Mouse (Mus musculus) midbrain, embryonic 13.5 days (tissue): Measurements from ENCODE around the gene Pwp2. TPM values are rescaled to one million over a fixed set of nuclear protein-coding genes. Genes with fewer than 3 reads are reported as not detected.
"Not testable (repeated sequence)": the region's sequence is repeated elsewhere in the genome, so short reads cannot be mapped to it uniquely, and the experiment has no call there.

Source experiments
- ATAC-seq: fragments of 200-750 bp; cut with Nextera tagmentation; 2 replicates; pipeline ENCODE4 v1.8.0; 2017; ENCODE audit warnings: mild to moderate bottlenecking, moderate TSS enrichment, moderate library complexity
- H3K27ac ChIP-seq: fragments of 300-500 bp; sonication (generic); 2 replicates; pipeline ENCODE4 v1.5.1; 2015; ENCODE audit warnings: inconsistent platforms, mild to moderate bottlenecking, moderate library complexity
- H3K27me3 ChIP-seq: fragments of 300-500 bp; sonication (generic); 2 replicates; pipeline ENCODE4 v1.6.1; 2015; ENCODE audit warnings: mild to moderate bottlenecking, inconsistent platforms
- H3K36me3 ChIP-seq: fragments of 300-500 bp; sonication (generic); 2 replicates; pipeline ENCODE4 v1.6.1; 2015; ENCODE audit warnings: mild to moderate bottlenecking, inconsistent platforms
- H3K4me1 ChIP-seq: fragments of 300-500 bp; sonication (generic); replicated peaks from 2 replicates; pipeline ENCODE4 v1.6.1; 2015; ENCODE audit warnings: inconsistent platforms
- H3K4me2 ChIP-seq: fragments of 300-500 bp; sonication (generic); replicated peaks from 2 replicates; pipeline ENCODE4 v1.6.1; 2015; ENCODE audit warnings: moderate library complexity, mild to moderate bottlenecking, inconsistent platforms
- H3K4me3 ChIP-seq: fragments of 300-500 bp; sonication (generic); replicated peaks from 2 replicates; pipeline ENCODE4 v1.5.1; 2015; ENCODE audit warnings: mild to moderate bottlenecking, inconsistent platforms
- H3K9ac ChIP-seq: fragments of 300-500 bp; sonication (generic); replicated peaks from 2 replicates; pipeline ENCODE4 v1.6.1; 2015; ENCODE audit warnings: mild to moderate bottlenecking, inconsistent platforms
- H3K9me3 ChIP-seq: fragments of 300-500 bp; sonication (generic); 2 replicates; pipeline ENCODE4 v1.6.1; 2016; ENCODE audit warnings: mild to moderate bottlenecking, inconsistent platforms
- WGBS: fragments of 180-500 bp; shearing (Covaris S2); methylation state at CpG from one replicate; pipeline ENCODE4 v1.1.7; 2015; 5-methylcytosine and 5-hydroxymethylcytosine counted together
- polyA plus RNA-seq: library from polyadenylated mRNA; unstranded; fragments of >200 nt; fragmentation: Nextera tagmentation; extraction: Ambion mirVana; gene quantifications from 2 replicates; pipeline ENCODE4 v1.2.1, GENCODE M21; 2015

Pwp2 gene
- polyA plus RNA-seq, 1 experiment from 2014 or later, result 18.1 TPM

DNA sequence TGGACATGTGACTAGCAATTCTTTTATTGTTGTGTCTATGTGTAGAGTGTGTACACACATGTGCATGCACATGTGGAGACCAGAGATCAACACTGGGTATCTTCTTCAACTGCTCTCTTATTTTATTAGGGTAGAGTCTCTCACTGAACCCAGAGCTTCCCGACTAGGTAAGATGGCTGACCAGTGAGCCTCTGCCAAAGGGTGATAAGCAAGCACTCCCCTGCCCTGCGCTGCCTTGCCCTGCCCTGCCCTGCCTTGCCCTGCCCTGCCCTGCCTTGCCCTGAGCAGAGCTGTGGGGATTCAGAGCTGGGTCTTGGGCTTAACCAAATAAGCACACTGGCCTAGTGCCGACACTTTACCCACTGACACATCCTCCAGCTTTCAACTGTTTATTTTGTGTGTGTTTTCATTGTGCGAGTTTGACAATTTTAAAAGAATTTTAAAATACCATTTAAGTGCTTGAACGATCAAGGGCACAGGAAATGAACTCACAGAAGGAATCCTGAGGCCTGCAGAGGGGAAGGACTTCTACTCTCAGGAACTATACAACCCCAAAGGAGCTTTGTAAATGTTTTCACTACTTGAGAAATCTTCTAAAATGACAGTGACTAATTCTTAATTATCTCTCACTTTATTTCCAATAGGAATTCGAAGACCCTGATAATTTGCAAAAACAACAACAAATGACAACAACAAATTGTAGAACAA, 31.6 kb upstream of the Pwp2 start:
- no peaks in the 10 kb centered on the region for H3K27me3 ChIP-seq
- H3K4me1 ChIP-seq, result no peaks in the 10 kb centered on the region
- H3K9me3 ChIP-seq, result no peaks in the 10 kb centered on the region
- H3K9ac ChIP-seq, result no peak overlapping the region
- H3K4me2 ChIP-seq, result no peak overlapping the region
- ATAC-seq, result no peak
- H3K36me3 ChIP-seq, result peaks cover 97% of the 10 kb centered on the region
- 87% methylated on average over 6 of the region's 6 CpGs for WGBS
- H3K27ac ChIP-seq, result no peak overlapping the region
- no peak overlapping the region for H3K4me3 ChIP-seq

DNA sequence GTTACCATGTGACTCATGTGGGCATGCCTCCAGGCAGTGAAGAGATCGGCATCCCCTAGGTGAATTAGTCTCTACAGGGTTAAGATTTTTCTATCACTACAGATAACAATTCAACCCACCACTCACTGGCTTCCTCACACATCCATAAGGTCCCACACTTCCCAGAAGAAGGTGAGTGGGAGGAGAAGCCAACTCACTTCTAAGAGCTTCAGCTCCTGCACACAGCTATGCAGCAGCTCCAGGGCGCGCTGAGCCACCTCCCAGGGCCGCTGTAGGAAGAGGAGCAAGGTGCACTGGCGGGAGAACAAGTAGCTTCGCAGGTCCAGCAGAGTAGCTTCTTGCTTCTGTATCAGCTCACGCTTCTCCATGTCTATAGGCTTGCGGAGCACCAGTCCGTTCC, 29.4 kb upstream of the Pwp2 start:
- no peak for ATAC-seq
- 95% methylated on average over 9 of the region's 9 CpGs for WGBS
- no peaks in the 10 kb centered on the region for H3K27me3 ChIP-seq

DNA sequence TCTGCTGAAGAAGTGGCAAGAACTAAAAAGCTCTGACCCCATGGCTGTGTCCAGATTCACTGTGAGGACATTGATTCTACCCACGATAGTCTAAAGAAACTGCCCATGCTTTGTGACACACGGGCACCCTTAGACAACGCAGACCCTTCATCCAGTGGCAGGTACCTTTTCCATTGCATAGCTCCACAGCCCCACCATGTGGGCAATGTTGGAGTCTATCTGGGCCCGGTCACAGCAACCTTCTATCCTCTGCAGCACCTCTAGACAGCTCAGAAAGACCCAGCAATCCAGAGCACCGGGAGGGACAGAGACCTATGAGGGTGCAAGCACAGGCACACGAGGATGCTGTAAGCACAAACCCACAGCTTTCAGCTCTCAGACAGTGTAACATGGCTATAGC, 26.4 kb upstream of the Pwp2 start:
- no peak for ATAC-seq
- Histone ChIP-seq H3K27me3 (no peaks in the 10 kb centered on the region), H3K36me3 (peaks cover 95% of the 10 kb centered on the region), H3K4me1 (no peaks in the 10 kb centered on the region), H3K4me3 (no peak overlapping the region), H3K9ac (no peak overlapping the region), H3K27ac (no peak overlapping the region), H3K9me3 (no peaks in the 10 kb centered on the region), H3K4me2 (no peak overlapping the region)
- WGBS, result 76% methylated on average over 6 of the region's 6 CpGs

More for the DNA sequence above, 29.4 kb upstream of the Pwp2 start:
- H3K36me3 ChIP-seq, result peaks cover 97% of the 10 kb centered on the region
- no peak overlapping the region for H3K27ac ChIP-seq
- H3K9ac ChIP-seq, result no peak overlapping the region
- H3K4me3 ChIP-seq, result no peak overlapping the region
- no peaks in the 10 kb centered on the region for H3K9me3 ChIP-seq
- no peak overlapping the region for H3K4me2 ChIP-seq
- H3K4me1 ChIP-seq, result no peaks in the 10 kb centered on the region

DNA sequence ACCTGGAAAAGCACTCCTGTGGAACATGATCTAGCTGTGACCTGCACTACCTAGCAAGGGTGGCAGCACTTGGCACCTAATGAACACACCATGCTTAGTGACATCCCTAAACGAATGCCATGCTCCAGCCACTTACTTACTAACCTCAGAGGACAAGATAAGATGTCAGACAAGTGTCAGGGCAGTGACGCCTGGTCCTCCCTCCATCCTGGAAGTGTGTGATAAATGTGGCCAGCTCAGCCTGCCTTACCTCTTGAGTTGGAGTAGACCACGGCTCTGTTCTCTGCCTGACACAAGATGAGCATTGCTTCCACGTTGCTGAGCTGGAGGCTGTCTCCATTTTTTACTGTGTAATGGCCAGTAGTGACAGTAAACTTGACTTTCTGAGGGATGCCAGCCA, 16.2 kb upstream of the Pwp2 start:
- no peak for ATAC-seq
- 97% methylated on average over 4 of the region's 4 CpGs for WGBS

DNA sequence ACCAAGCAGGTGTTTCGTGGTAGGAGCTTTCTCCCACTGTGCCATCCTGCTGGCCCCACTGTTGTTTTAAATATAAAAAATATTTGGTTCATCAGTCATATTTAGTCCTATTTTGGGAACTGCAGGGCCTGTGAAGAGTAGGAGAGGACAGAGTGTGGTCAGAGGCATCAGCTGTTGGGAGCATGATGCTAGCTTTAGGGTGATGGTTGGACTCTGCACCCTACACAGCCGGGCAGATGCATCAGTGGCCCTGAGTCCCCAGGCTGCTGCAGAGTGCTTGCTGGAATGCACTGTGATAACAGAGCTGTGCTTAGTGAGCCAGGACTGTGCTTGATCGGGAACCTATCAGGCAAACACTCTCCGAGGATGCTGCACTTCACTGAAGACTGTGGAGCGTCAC, 8.0 kb upstream of the Pwp2 start:
- no peak for ATAC-seq
- Histone ChIP-seq H3K9ac (no peak overlapping the region), H3K4me3 (no peak overlapping the region), H3K9me3 (no peaks in the 10 kb centered on the region), H3K4me2 (no peak overlapping the region), H3K27ac (no peak overlapping the region), H3K27me3 (no peaks in the 10 kb centered on the region), H3K4me1 (no peaks in the 10 kb centered on the region), H3K36me3 (peaks cover 100% of the 10 kb centered on the region)
- 90% methylated on average over 5 of the region's 5 CpGs for WGBS

More for the DNA sequence above, 16.2 kb upstream of the Pwp2 start:
- Histone ChIP-seq H3K9ac (no peak overlapping the region), H3K9me3 (no peaks in the 10 kb centered on the region), H3K4me3 (no peak overlapping the region), H3K27ac (no peak overlapping the region), H3K4me1 (no peaks in the 10 kb centered on the region), H3K27me3 (no peaks in the 10 kb centered on the region), H3K36me3 (peaks cover 95% of the 10 kb centered on the region), H3K4me2 (no peak overlapping the region)

DNA sequence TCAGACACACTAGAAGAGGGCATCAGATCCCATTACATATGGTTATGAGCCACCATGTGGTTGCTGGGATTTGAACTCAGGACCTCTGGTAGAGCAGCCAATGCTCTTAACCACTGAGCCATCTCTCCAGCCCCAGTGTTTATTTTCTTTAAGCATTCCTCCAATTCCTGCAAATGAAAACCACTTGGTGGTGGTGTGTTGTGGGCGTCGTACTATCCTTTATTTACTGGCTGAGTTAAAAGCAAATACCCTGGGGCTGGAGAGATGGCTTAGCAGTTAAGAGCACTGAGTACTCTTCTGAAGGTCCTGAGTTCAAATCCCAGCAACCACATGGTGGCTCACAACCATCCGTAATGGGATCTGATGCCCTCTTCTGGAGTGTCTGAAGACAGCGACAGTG, 1.1 kb upstream of the Pwp2 start:
- Histone ChIP-seq H3K36me3 (peaks cover 64% of the 10 kb centered on the region), H3K4me1 (peaks cover 18% of the 10 kb centered on the region)
- not testable (repeated sequence) for H3K27ac ChIP-seq, H3K9ac ChIP-seq, H3K4me3 ChIP-seq, H3K27me3 ChIP-seq, H3K9me3 ChIP-seq, ATAC-seq, H3K4me2 ChIP-seq
- WGBS, result 92% methylated on average over 4 of the region's 4 CpGs

DNA sequence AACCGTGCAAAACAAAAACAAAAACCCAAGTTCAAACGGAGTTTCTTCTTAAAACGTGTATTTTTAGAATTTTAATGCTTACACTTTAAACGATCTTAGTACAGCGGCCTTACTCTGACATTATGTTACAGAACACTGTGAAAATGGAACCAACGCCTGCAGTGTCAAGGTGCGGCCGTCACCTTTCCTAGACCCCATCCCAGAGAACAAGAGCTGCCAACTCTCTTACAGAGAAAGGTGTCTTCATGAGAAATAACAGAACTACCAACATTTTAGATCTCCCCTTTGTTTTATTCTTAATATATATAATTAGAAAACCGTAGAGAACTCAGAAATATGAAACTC, 404 bp upstream of the Pwp2 start:
- peaks cover 64% of the 10 kb centered on the region for H3K36me3 ChIP-seq
- WGBS, result 25% methylated on average over 9 of the region's 9 CpGs

DNA sequence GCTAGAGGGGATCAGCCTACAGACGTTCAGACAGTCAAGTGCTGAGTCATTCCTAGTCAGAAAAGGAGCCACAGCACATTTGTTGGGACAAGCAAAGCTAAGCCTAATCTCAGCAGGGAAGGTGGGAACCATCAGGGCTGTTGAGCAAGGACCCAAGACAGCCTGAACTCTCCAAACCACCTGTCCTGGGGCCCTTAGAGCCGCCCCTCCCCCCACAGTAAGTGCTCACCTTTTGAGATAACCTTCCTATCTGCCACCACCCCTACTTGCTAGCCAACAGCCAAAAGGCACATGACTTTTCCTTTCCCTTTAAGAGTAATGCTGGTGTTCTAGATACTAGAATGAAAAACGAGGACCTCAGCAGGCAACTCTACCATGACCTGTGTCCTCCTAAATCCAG, 1.4 kb downstream of the Pwp2 start:
- H3K9me3 ChIP-seq, result no peaks in the 10 kb centered on the region
- 90% methylated on average over 3 of the region's 3 CpGs for WGBS

More for the DNA sequence above, 404 bp upstream of the Pwp2 start:
- ATAC-seq, result peak; percentile 67
- H3K9ac ChIP-seq, result peak overlapping the region; percentile 1; the same call in 1 of the 2 replicates
- H3K9me3 ChIP-seq, result no peaks in the 10 kb centered on the region
- H3K4me2 ChIP-seq, result peak overlapping the region; percentile 97
- peak overlapping the region; percentile 82 for H3K4me3 ChIP-seq
- H3K27ac ChIP-seq, result peak overlapping the region; percentile 74; the same call in 1 of the 2 replicates
- H3K4me1 ChIP-seq, result peaks cover 18% of the 10 kb centered on the region
- no peaks in the 10 kb centered on the region for H3K27me3 ChIP-seq

DNA sequence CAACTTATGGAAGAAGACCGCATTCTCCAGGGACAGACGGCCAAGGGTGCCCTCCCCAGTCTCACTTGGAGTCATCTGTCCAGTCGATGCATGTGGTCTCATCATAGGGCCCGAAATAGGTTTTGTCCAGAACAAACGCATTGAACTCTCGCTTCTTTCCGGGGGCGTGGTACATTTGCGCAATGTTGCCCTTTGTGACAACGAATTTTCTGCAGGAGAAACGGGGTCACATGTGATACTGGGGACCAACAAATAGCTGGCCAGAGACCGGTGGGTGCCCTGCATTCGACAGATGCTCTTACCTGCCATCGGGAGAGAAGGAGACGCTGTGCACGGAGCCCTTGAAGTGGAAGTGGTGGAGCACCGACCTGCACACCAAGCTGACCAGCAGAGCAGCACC, 2.6 kb downstream of the Pwp2 start:
- H3K27me3 ChIP-seq, result no peaks in the 10 kb centered on the region
- H3K9me3 ChIP-seq, result no peaks in the 10 kb centered on the region
- WGBS, result 94% methylated on average over 17 of the region's 17 CpGs
- H3K36me3 ChIP-seq, result peaks cover 64% of the 10 kb centered on the region
- H3K9ac ChIP-seq, result no peak overlapping the region
- no peak overlapping the region for H3K4me2 ChIP-seq
- H3K4me3 ChIP-seq, result no peak overlapping the region
- peaks cover 18% of the 10 kb centered on the region for H3K4me1 ChIP-seq
- no peak for ATAC-seq
- H3K27ac ChIP-seq, result no peak overlapping the region

More for the DNA sequence above, 1.4 kb downstream of the Pwp2 start:
- H3K4me2 ChIP-seq, result peak overlapping the region; percentile 97
- H3K27me3 ChIP-seq, result no peaks in the 10 kb centered on the region
- H3K9ac ChIP-seq, result no peak overlapping the region
- H3K27ac ChIP-seq, result no peak overlapping the region
- H3K4me1 ChIP-seq, result peaks cover 18% of the 10 kb centered on the region
- H3K4me3 ChIP-seq, result no peak overlapping the region
- no peak for ATAC-seq
- peaks cover 64% of the 10 kb centered on the region for H3K36me3 ChIP-seq

DNA sequence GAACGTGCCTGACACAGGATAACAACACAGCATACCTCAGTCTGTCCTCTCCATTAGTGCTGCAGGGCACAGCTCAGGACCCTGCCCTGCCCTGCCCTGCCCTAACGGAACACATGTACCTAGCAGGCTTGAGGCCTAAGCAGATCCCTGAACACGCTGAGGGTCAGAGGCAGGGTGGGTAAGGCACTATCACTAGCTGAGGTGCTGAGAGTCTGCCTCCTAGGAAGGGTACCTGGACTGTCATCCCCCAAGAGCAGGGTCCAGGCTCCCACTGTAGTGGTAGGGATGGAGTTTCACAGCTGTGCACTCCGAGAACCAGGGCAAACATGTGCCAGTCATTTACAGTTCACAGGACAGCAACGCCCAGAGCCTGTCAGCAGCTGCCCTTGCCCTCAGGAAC, 10.5 kb downstream of the Pwp2 start:
- Histone ChIP-seq H3K9ac (no peak overlapping the region), H3K4me3 (no peak overlapping the region), H3K27ac (no peak overlapping the region), H3K36me3 (peaks cover 87% of the 10 kb centered on the region), H3K27me3 (no peaks in the 10 kb centered on the region), H3K4me2 (no peak overlapping the region), H3K9me3 (no peaks in the 10 kb centered on the region), H3K4me1 (peaks cover 8% of the 10 kb centered on the region; the same call in 1 of the 2 replicates)
- ATAC-seq, result no peak
- WGBS, result 96% methylated on average over 5 of the region's 5 CpGs

DNA sequence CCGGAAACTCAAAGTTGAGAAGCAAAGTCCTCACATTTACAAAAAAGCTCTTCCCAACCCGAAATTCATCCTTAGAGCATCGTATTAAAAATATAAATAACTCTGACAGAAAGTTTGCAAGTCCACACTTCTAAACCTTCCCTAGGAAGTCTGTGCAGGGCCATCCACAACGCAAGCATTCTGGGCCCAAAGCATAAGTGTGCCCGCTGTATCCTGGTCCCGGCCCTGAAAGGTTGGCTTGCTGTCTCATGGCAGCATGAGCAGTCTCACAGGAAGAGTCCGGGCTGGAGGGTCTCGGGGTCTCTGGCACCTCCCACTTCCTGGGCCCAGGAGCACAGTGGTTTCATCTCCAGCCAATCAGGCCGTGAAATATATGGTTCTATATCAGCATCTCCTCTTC, 13.4 kb downstream of the Pwp2 start:
- no peak for ATAC-seq
- peaks cover 28% of the 10 kb centered on the region for H3K4me1 ChIP-seq
- no peak overlapping the region for H3K27ac ChIP-seq
- 94% methylated on average over 9 of the region's 9 CpGs for WGBS
- H3K27me3 ChIP-seq, result no peaks in the 10 kb centered on the region
- H3K36me3 ChIP-seq, result peaks cover 71% of the 10 kb centered on the region
- no peak overlapping the region for H3K4me3 ChIP-seq
- no peaks in the 10 kb centered on the region for H3K9me3 ChIP-seq
- H3K4me2 ChIP-seq, result no peak overlapping the region
- no peak overlapping the region for H3K9ac ChIP-seq

DNA sequence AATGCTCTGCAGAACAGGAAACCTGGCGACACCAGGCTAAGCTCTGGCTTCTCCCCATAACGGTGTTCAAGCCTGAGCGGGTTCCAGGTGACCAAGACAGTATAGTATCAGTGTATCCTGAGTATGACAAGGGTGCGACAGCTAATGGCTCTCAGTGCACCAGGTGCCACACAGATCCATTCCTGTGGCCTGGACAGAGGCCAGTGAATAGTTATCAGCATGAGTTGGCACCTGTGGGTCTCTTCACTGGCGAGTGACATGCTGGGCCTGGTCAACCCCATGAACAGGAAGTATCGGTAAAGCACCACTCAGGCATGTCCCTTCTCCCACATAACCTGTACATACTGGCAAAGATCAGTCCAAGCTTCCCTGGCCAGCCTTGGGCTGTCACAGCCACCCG, 13.9 kb downstream of the Pwp2 start:
- ATAC-seq, result no peak
- no peaks in the 10 kb centered on the region for H3K9me3 ChIP-seq
- 93% methylated on average over 7 of the region's 7 CpGs for WGBS
- H3K27ac ChIP-seq, result no peak overlapping the region
- no peak overlapping the region for H3K4me2 ChIP-seq
- peaks cover 28% of the 10 kb centered on the region for H3K4me1 ChIP-seq
- H3K27me3 ChIP-seq, result no peaks in the 10 kb centered on the region
- peaks cover 71% of the 10 kb centered on the region for H3K36me3 ChIP-seq
- H3K4me3 ChIP-seq, result no peak overlapping the region
- no peak overlapping the region for H3K9ac ChIP-seq

DNA sequence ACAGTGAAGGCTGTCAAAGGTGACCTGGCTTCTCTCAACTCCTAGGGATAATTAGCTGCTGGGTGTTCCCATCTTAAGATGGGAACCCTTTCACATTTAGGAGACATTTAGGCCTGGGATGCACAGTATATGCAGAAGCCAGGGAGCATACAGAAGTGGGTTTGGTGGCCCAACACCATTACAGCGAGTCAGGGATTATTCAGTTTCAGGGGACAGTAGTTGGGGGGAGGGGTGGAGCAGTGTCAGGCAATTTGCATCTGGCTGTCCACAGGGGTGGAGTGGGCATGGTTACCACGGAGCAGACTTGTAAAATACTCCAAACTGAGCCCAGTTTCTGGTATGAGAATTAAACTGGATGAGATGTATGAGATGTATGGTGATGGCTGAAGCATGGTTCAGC, 14.5 kb downstream of the Pwp2 start:
- no peaks in the 10 kb centered on the region for H3K27me3 ChIP-seq
- peak; percentile 7 for ATAC-seq
- H3K27ac ChIP-seq, result peak overlapping the region; percentile 64
- H3K4me3 ChIP-seq, result peak overlapping the region; percentile 80
- H3K36me3 ChIP-seq, result peaks cover 71% of the 10 kb centered on the region
- peak overlapping the region; percentile 58 for H3K9ac ChIP-seq
- H3K4me2 ChIP-seq, result peak overlapping the region; percentile 90
- no peaks in the 10 kb centered on the region for H3K9me3 ChIP-seq
- H3K4me1 ChIP-seq, result peaks cover 28% of the 10 kb centered on the region
- 65% methylated on average over 2 of the region's 2 CpGs for WGBS
